Mouse (Mus musculus) small intestine, adult 2 months (tissue): Measurements from ENCODE around the gene Rcan3. TPM values are rescaled to one million over a fixed set of nuclear protein-coding genes. Genes with fewer than 3 reads are reported as not detected.

Source experiments
- H3K27ac ChIP-seq: fragments of 200-500 bp; 2 replicates; pipeline ENCODE4 v1.5.1; 2012; ENCODE audit warnings: low read depth, low read length, control low read depth, inconsistent platforms; ENCODE audit not compliant: insufficient read depth
- H3K27me3 ChIP-seq: fragments of 200-500 bp; 2 replicates; pipeline ENCODE4 v1.6.1; 2012; ENCODE audit warnings: mild to moderate bottlenecking, moderate library complexity, low read length, inconsistent platforms; ENCODE audit not compliant: control insufficient read depth, insufficient read depth
- H3K36me3 ChIP-seq: fragments of 200-500 bp; 2 replicates; pipeline ENCODE4 v1.6.1; 2012; ENCODE audit warnings: mild to moderate bottlenecking, low read length, control low read depth, inconsistent platforms; ENCODE audit not compliant: control insufficient read depth, insufficient read depth
- H3K4me1 ChIP-seq: fragments of 200-500 bp; 2 replicates; pipeline ENCODE4 v1.6.1; 2012; ENCODE audit warnings: low read length, inconsistent platforms, mixed read lengths; ENCODE audit not compliant: control insufficient read depth, insufficient read depth, insufficient read length
- H3K4me3 ChIP-seq: fragments of 200-500 bp; 2 replicates; pipeline ENCODE4 v1.5.1; 2012; ENCODE audit warnings: low read depth, mild to moderate bottlenecking, control low read depth, inconsistent platforms, low read length, moderate library complexity
- CTCF ChIP-seq: fragments of 200-500 bp; IDR thresholded peaks from 2 replicates; pipeline ENCODE4 v1.5.1; 2012; ENCODE audit warnings: low read depth, mild to moderate bottlenecking, control low read depth, inconsistent platforms, low read length, moderate library complexity, mixed read lengths; ENCODE audit not compliant: insufficient replicate concordance, insufficient read length; ENCODE audit errors: extremely low read depth
- POLR2A ChIP-seq: fragments of 200-500 bp; IDR thresholded peaks from 2 replicates; pipeline ENCODE4 v1.6.1; 2012; ENCODE audit warnings: low read depth, mild to moderate bottlenecking, control low read depth, inconsistent platforms, low read length, moderate library complexity
- WGBS: fragments of 180-500 bp; shearing (Covaris S2); methylation state at CpG from one replicate; pipeline ENCODE4 v1.1.7; 2018; 5-methylcytosine and 5-hydroxymethylcytosine counted together
- polyA plus RNA-seq: library from polyadenylated mRNA; depleted of rRNA; stranded (reverse); fragments of >200 nt; gene quantifications from 2 replicates; pipeline ENCODE4 v1.2.3, GENCODE M21; 2012

The Rcan3 gene
- polyA plus RNA-seq, 1 experiment: 6.3 TPM

DNA sequence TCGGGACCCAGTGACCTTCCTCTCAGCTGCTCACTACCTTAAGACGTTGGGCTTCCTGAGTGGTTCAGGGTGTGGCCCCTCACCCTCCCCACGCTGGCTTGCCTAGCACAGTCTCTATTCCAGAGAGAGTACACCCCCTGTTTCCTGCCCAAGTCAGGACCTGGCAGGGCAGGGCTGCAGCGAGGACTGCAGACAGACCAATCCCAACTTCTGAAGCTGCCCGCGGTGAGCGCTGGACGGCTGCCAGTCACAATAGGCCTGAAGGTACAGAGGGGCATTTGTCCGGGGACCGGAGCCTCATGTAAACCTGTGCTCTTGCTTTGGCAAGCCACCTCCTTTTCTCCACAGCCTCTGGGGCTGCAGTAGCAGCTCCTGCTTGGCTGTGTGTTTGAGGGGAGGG, 48.0 kb downstream of the Rcan3 start:
- TF ChIP-seq POLR2A: no peak
- TF ChIP-seq CTCF: no peak
- H3K27ac ChIP-seq: no peak overlapping the region
- WGBS: 11% methylated on average over 10 of the region's 10 CpGs
- no peak overlapping the region for H3K4me3 ChIP-seq
- H3K27me3 ChIP-seq: no peaks in the 10 kb centered on the region; the same call in 1 of the 2 replicates
- H3K36me3 ChIP-seq: no peaks in the 10 kb centered on the region
- H3K4me1 ChIP-seq: peaks cover 4% of the 10 kb centered on the region

DNA sequence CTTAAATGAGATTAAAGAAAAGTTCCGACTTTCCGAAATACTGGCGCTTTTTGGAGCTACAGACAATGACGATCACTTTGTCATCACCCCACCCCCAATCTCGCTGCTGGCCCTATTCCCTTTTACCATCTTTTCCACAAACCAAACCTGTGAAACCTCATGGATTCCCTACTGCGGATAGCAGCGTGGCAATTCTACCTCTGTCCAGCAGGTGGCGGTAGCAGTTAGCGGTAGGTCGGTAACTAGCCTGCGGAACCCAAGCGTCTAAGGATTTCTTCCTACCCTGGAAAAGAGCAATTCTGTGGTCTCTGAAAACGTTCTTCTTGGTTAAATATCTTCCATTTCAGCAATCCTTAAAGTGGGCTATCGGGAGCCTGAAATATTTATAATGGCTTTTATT, 51.3 kb downstream of the Rcan3 start:
- TF ChIP-seq CTCF (peak; percentile 98; the same call in 1 of the 2 replicates), POLR2A (no peak)
- no peaks in the 10 kb centered on the region; the same call in 1 of the 2 replicates for H3K27me3 ChIP-seq
- H3K27ac ChIP-seq: no peak overlapping the region
- no peaks in the 10 kb centered on the region for H3K36me3 ChIP-seq
- WGBS: 2% methylated on average over 14 of the region's 14 CpGs
- H3K4me3 ChIP-seq: no peak overlapping the region
- peaks cover 4% of the 10 kb centered on the region for H3K4me1 ChIP-seq

DNA sequence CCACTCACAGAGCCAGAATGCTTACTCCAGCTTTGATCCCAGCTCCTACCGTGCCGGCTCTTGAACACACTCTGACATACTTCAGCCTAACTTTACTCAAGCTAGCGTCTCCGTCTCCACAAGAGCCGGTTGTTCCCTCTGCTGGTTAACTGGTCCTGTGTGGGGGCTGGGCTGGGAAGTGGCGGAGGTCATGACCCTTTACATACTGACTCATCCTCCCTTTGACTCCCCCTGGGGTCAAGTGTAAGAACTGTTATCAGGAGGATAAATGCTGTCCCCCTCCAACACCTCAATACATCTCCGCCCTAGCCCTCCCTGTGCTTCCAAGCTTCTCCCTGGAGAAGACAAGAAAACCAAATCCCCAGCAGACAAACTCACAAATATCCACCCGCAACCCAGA, 52.3 kb downstream of the Rcan3 start:
- Histone ChIP-seq H3K36me3 (no peaks in the 10 kb centered on the region), H3K27me3 (no peaks in the 10 kb centered on the region; the same call in 1 of the 2 replicates), H3K27ac (no peak overlapping the region), H3K4me3 (no peak overlapping the region), H3K4me1 (peaks cover 4% of the 10 kb centered on the region)
- 75% methylated on average over 8 of the region's 8 CpGs for WGBS
- TF ChIP-seq CTCF: no peak
- no peak for TF ChIP-seq POLR2A

DNA sequence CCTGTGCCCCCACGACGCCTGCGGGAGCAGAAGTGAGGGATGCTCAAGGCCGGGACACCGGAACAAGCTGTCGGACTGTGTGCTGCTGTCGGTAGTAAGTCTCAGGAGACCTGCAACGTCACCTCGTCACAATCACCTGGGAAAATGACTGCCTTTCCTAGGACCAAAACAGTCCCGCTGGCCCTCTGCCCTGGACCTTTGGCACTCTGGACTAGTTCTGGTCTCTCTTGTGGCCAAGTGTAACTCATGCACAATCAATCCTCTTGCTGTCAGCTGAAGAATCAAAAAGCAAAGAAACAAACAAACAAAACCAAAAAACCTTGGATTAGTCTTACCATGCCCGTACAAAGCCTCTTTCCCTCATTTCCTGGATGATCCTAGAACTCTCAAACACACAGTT, 56.4 kb downstream of the Rcan3 start:
- Histone ChIP-seq H3K4me3 (no peak overlapping the region), H3K27me3 (no peaks in the 10 kb centered on the region), H3K4me1 (no peaks in the 10 kb centered on the region), H3K36me3 (no peaks in the 10 kb centered on the region), H3K27ac (no peak overlapping the region)
- TF ChIP-seq CTCF (no peak), POLR2A (no peak)
- whole genome bisulfite sequencing: 80% methylated on average over 11 of the region's 11 CpGs

DNA sequence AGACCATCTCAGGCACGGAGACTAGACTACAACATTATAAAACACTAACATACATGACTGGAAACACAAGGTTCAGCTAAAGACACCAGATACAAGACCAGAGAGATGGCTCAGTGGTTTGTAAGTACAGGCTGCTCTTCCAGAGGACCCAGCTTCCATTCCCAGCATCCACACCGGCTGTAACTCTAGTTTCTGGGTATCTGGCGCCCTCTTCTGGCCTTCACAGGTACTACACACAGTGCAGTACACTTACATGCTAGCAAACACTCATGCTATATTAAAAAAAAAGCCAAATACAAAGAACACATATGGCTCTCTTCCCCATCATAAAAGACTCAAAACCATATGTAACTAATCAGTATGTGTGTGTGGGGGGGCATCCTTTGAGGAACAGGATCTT, 58.2 kb downstream of the Rcan3 start:
- Histone ChIP-seq H3K27ac (no peak overlapping the region), H3K27me3 (no peaks in the 10 kb centered on the region), H3K4me3 (no peak overlapping the region), H3K36me3 (no peaks in the 10 kb centered on the region), H3K4me1 (no peaks in the 10 kb centered on the region)
- WGBS: 75% methylated on average over 3 of the region's 3 CpGs
- TF ChIP-seq CTCF (peak; percentile 45; the same call in 1 of the 2 replicates), POLR2A (no peak)

DNA sequence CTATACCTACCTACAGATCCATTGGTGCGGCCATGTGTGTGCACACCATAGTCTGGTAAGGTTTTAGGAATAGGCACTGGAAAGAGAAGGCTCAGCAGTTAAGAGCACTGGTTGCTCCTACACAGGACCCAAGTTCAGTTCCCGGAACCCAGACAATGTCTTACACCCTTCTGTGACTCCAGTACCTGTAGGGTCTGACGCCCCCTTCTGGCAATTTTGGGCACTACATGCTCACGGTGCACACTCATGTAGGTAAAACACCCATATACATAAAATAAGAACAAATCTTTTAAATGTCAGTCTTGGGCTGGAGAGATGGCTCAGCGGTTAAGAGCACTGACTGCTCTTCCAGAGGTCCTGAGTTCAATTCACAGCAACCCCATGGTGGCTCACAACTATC, 60.4 kb downstream of the Rcan3 start:
- no peaks in the 10 kb centered on the region for H3K27me3 ChIP-seq
- WGBS: 85% methylated on average over 5 of the region's 5 CpGs
- TF ChIP-seq CTCF (peak; percentile 11; the same call in 1 of the 2 replicates), POLR2A (no peak)
- H3K4me3 ChIP-seq: no peak overlapping the region
- no peaks in the 10 kb centered on the region for H3K36me3 ChIP-seq
- no peaks in the 10 kb centered on the region for H3K4me1 ChIP-seq
- no peak overlapping the region for H3K27ac ChIP-seq

DNA sequence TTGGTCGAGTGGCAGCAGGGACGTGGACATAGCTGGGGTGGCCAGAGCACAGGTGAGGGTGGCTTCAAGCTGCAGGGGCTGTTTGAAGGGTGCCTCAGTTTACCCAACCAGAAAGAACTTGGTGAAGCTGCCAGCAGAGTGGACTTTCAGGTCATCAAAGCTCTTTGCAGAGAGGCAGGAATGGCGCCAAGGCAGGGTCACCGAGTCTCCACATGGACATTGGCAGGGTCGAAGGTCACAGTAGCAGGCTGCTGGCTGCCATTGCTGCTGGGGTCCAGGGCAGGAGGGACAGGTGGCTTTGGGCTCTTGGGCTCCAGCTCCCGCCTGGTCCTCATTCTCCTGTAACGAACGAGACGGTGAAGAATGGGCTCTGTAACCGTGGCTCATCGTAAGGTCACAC, 63.3 kb downstream of the Rcan3 start:
- no peaks in the 10 kb centered on the region for H3K27me3 ChIP-seq
- H3K27ac ChIP-seq: no peak overlapping the region
- no peaks in the 10 kb centered on the region for H3K4me1 ChIP-seq
- no peak overlapping the region for H3K4me3 ChIP-seq
- WGBS: 84% methylated on average over 11 of the region's 11 CpGs
- TF ChIP-seq POLR2A (no peak), CTCF (no peak)
- H3K36me3 ChIP-seq: no peaks in the 10 kb centered on the region
